Mouse (Mus musculus) MEL (cell line): ENCODE measurements around the gene Tsen2. TPM values are rescaled to one million over a fixed set of nuclear protein-coding genes. Genes with fewer than 3 reads are reported as not detected.

Experiments used
- DNase-seq: peaks from one replicate; pipeline ENCODE4 v3.0.0; 2011; ENCODE audit warnings: low read depth, low spot score
- H3K27ac ChIP-seq: 2 replicates; pipeline ENCODE4 v1.5.1; 2012; ENCODE audit warnings: low read depth, mild to moderate bottlenecking, control low read depth, low read length, moderate library complexity; ENCODE audit not compliant: control insufficient read depth
- H3K27me3 ChIP-seq, 2 experiments: fragments of 150-350 bp in 1 of 2; sonication (generic) in 1 of 2; 2 replicates each; pipeline ENCODE4 v1.6.1; 2012; ENCODE audit warnings: low read length in 2 of 2, mild to moderate bottlenecking in 2 of 2, improper control_type of control experiment in 1 of 2, moderate library complexity in 1 of 2; ENCODE audit not compliant: insufficient read depth in 2 of 2, control insufficient read depth in 1 of 2
- H3K36me3 ChIP-seq, 2 experiments: 2 replicates each; pipeline ENCODE4 v1.6.1; 2012 to 2014; ENCODE audit warnings: low read length in 2 of 2, improper control_type of control experiment in 1 of 2, inconsistent platforms in 1 of 2, mild to moderate bottlenecking in 1 of 2; ENCODE audit not compliant: insufficient read depth in 2 of 2, control insufficient read depth in 1 of 2
- H3K4me1 ChIP-seq, 2 experiments: fragments of 150-350 bp in 1 of 2; sonication (generic) in 1 of 2; 2 replicates each; pipeline ENCODE4 v1.6.1; 2012; ENCODE audit warnings: low read length in 2 of 2, improper control_type of control experiment in 1 of 2, mild to moderate bottlenecking in 1 of 2; ENCODE audit not compliant: insufficient read depth in 2 of 2, control insufficient read depth in 1 of 2
- H3K4me3 ChIP-seq, 2 experiments: fragments of 150-350 bp in 1 of 2; sonication (generic) in 1 of 2; 2 replicates each; pipeline ENCODE4 v1.5.1; 2012; ENCODE audit warnings: low read depth in 2 of 2, low read length in 2 of 2, mild to moderate bottlenecking in 2 of 2, moderate library complexity in 2 of 2, control low read depth in 1 of 2, improper control_type of control experiment in 1 of 2; ENCODE audit not compliant: control insufficient read depth in 1 of 2, insufficient read depth in 1 of 2
- H3K79me2 ChIP-seq: 2 replicates; pipeline ENCODE4 v1.6.1; 2012; ENCODE audit warnings: mild to moderate bottlenecking, low read length, moderate library complexity; ENCODE audit not compliant: control insufficient read depth, poor library complexity, insufficient read depth
- H3K9ac ChIP-seq: 2 replicates; pipeline ENCODE4 v1.6.1; 2012; ENCODE audit warnings: low read depth, mild to moderate bottlenecking, control low read depth, low read length, moderate library complexity; ENCODE audit not compliant: control insufficient read depth, poor library complexity, severe bottlenecking
- H3K9me3 ChIP-seq: fragments of 150-350 bp; sonication (generic); replicated peaks from 2 replicates; pipeline ENCODE4 v1.6.1; 2012; ENCODE audit warnings: mild to moderate bottlenecking, low read length, improper control_type of control experiment, moderate library complexity; ENCODE audit not compliant: insufficient read depth
- BHLHE40 ChIP-seq: IDR thresholded peaks from 2 replicates; pipeline ENCODE4 v1.6.1; 2012; ENCODE audit warnings: low read depth, mild to moderate bottlenecking, inconsistent platforms, low read length, improper control_type of control experiment, borderline replicate concordance
- CHD1 ChIP-seq: IDR thresholded peaks from 2 replicates; pipeline ENCODE4 v1.6.1; 2012; ENCODE audit warnings: low read depth, mild to moderate bottlenecking, inconsistent platforms, low read length, improper control_type of control experiment
- CTCF ChIP-seq, 3 experiments: IDR thresholded peaks in 2 of 3; conservative IDR thresholded peaks in 1 of 3; 2 replicates each; pipeline ENCODE4 v1.5.1; 2011 to 2012; ENCODE audit warnings: low read length in 3 of 3, low read depth in 2 of 3, mild to moderate bottlenecking in 2 of 3, improper control_type of control experiment in 1 of 3, inconsistent platforms in 1 of 3, mixed read lengths in 1 of 3, moderate library complexity in 1 of 3; ENCODE audit not compliant: control insufficient read depth in 1 of 3, insufficient read depth in 1 of 3, poor library complexity in 1 of 3, severe bottlenecking in 1 of 3
- E2F4 ChIP-seq: IDR thresholded peaks from 2 replicates; pipeline ENCODE4 v1.6.1; 2011; ENCODE audit warnings: low read depth, low read length, improper control_type of control experiment, borderline replicate concordance
- ELF1 ChIP-seq: IDR thresholded peaks from 2 replicates; pipeline ENCODE4 v1.6.1; 2014; ENCODE audit warnings: low read depth, mild to moderate bottlenecking, inconsistent platforms, low read length, improper control_type of control experiment, moderate library complexity
- EP300 ChIP-seq, 2 experiments: IDR thresholded peaks; 2 replicates each; pipeline ENCODE4 v1.6.1; 2011; ENCODE audit warnings: improper control_type of control experiment in 2 of 2, low read length in 2 of 2, low read depth in 1 of 2, mild to moderate bottlenecking in 1 of 2
- GATA1 ChIP-seq: IDR thresholded peaks from 2 replicates; pipeline ENCODE4 v1.6.1; 2011; ENCODE audit warnings: low read depth, low read length, improper control_type of control experiment
- JUND ChIP-seq: IDR thresholded peaks from 2 replicates; pipeline ENCODE4 v1.6.1; 2011; ENCODE audit warnings: low read depth, mild to moderate bottlenecking, improper control_type of control experiment, low read length
- MAFK ChIP-seq: IDR thresholded peaks from 2 replicates; pipeline ENCODE4 v1.6.1; 2011; ENCODE audit warnings: low read depth, mild to moderate bottlenecking, low read length, improper control_type of control experiment, borderline replicate concordance
- MAX ChIP-seq: IDR thresholded peaks from 2 replicates; pipeline ENCODE4 v1.6.1; 2011; ENCODE audit warnings: low read length, improper control_type of control experiment
- MYB ChIP-seq: IDR thresholded peaks from 2 replicates; pipeline ENCODE4 v1.6.1; 2011; ENCODE audit warnings: mild to moderate bottlenecking, low read depth, low read length, improper control_type of control experiment
- MYC ChIP-seq: IDR thresholded peaks from 2 replicates; pipeline ENCODE4 v1.6.1; 2011; ENCODE audit warnings: low read depth, mild to moderate bottlenecking, low read length, improper control_type of control experiment, moderate library complexity
- NELFE ChIP-seq: IDR thresholded peaks from 2 replicates; pipeline ENCODE4 v1.6.1; 2011; ENCODE audit warnings: low read depth, low read length, improper control_type of control experiment
- NRF1 ChIP-seq: IDR thresholded peaks from 2 replicates; pipeline ENCODE4 v1.6.1; 2014; ENCODE audit warnings: low read depth, mild to moderate bottlenecking, inconsistent platforms, low read length, improper control_type of control experiment, moderate library complexity; ENCODE audit not compliant: poor library complexity, insufficient read depth, severe bottlenecking
- POLR2A ChIP-seq, 2 experiments: IDR thresholded peaks; 2 replicates each; pipeline ENCODE4 v1.6.1; 2011 to 2012; ENCODE audit warnings: low read length in 2 of 2, mild to moderate bottlenecking in 2 of 2, control low read depth in 1 of 2, improper control_type of control experiment in 1 of 2, low read depth in 1 of 2, moderate library complexity in 1 of 2; ENCODE audit not compliant: control insufficient read depth in 1 of 2, insufficient read depth in 1 of 2, poor library complexity in 1 of 2
- POLR2AphosphoS5 ChIP-seq: IDR thresholded peaks from 2 replicates; pipeline ENCODE4 v1.6.1; 2012; ENCODE audit warnings: low read depth, borderline replicate concordance, mild to moderate bottlenecking, inconsistent platforms, low read length, moderate library complexity, mixed read lengths
- RAD21 ChIP-seq: IDR thresholded peaks from 2 replicates; pipeline ENCODE4 v1.6.1; 2011; ENCODE audit warnings: mild to moderate bottlenecking, low read depth, low read length, improper control_type of control experiment
- SIN3A ChIP-seq: IDR thresholded peaks from 2 replicates; pipeline ENCODE4 v1.6.1; 2012; ENCODE audit warnings: low read length, improper control_type of control experiment, inconsistent platforms
- SMC3 ChIP-seq: IDR thresholded peaks from 2 replicates; pipeline ENCODE4 v1.6.1; 2011; ENCODE audit warnings: low read depth, low read length, improper control_type of control experiment
- TAL1 ChIP-seq: IDR thresholded peaks from 2 replicates; pipeline ENCODE4 v1.6.1; 2012; ENCODE audit warnings: mild to moderate bottlenecking, inconsistent platforms, low read length, moderate library complexity, mixed read lengths
- TCF12 ChIP-seq: IDR thresholded peaks from 2 replicates; pipeline ENCODE4 v1.6.1; 2014; ENCODE audit warnings: low read depth, mild to moderate bottlenecking, inconsistent platforms, low read length, improper control_type of control experiment, moderate library complexity
- ZC3H11A ChIP-seq: IDR thresholded peaks from 2 replicates; pipeline ENCODE4 v1.6.1; 2012; ENCODE audit warnings: low read depth, mild to moderate bottlenecking, inconsistent platforms, low read length, improper control_type of control experiment
- ZKSCAN1 ChIP-seq: IDR thresholded peaks from 2 replicates; pipeline ENCODE4 v1.6.1; 2012; ENCODE audit warnings: low read depth, mild to moderate bottlenecking, inconsistent platforms, low read length, improper control_type of control experiment, moderate library complexity
- polyA plus RNA-seq, 2 experiments: library from polyadenylated mRNA; stranded (reverse) in 1 of 2; unstranded in 1 of 2; fragments of >175 nt in 1 of 2; fragments of >200 nt in 1 of 2; gene quantifications; 2 replicates each; pipeline versions ENCODE4 v1.2.1 to v1.2.4; 2012; ENCODE audit warnings: low replicate concordance in 2 of 2, low read depth in 1 of 2; ENCODE audit not compliant: insufficient read length in 2 of 2, insufficient read depth in 1 of 2, missing spikeins in 1 of 2
- total RNA-seq: library from RNA; depleted of rRNA; stranded (reverse); fragments of 300-350 nt; gene quantifications from 2 replicates; pipeline ENCODE4 v1.2.3, GENCODE M21; 2012

Tsen2 gene
- total and polyA plus RNA-seq, 3 experiments = 27.0 to 32.6 TPM; not detected in 1

DNA sequence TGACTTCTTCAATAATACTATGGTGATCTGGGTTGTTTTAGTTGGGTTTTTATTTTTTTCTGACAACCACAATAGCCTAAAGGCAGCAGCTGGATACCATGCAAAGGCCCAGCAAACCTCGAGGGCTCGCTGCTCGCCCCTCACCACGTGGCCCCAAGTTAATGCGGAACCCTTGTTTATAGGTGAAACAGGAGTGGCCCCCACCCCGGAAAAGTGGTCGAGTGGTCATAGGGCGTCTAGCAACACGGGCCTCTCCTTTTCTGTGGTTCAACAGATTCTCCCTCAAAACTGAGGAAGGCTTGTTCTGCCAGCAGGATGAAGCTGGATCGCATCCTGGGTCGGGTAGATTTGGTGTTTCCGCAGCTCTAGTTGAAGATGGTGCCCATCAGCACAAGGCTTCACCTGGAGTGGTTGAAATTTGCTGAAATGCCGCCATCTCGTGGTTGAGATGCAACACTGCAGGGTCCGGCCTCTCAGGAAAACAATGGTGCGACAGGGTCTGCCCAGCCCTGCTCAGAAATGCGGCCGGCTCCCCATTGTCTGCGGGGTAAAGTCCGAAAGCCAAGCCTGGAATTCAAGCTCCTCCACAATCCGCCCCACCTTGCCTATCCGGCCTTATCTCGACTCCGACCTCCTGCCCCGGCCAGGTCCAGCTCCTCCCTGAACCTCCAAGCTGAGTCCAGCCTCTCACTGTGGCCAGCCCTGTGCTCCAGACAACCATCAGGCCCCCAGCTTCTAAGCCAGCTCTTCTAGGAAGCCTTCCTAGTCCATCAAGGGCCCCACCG lies 5.6 kb upstream of the Tsen2 start:
- peak; percentile 99 for TF ChIP-seq SMC3
- TF ChIP-seq TCF12 = no peak
- no peak for TF ChIP-seq JUND
- TF ChIP-seq E2F4 = no peak
- peak; percentile 89 to 95 (median 94) for TF ChIP-seq CTCF (IDR thresholded peaks at IDR 0.05 in 2 of 3, conservative IDR thresholded peaks at IDR 0.05 in 1 of 3; ENCODE audit: control insufficient read depth in 1 of 3, insufficient read depth in 1 of 3, low read depth in 2 of 3, low read length in 3 of 3, poor library complexity in 1 of 3, severe bottlenecking in 1 of 3)
- peak; percentile 98 for TF ChIP-seq RAD21
- peak; percentile 99 for TF ChIP-seq ZC3H11A
- TF ChIP-seq TAL1 = no peak
- Histone ChIP-seq H3K36me3 (peaks cover 0 to 1% of the 10 kb centered on the region in 2 experiments; a peak in 2 of 4 replicates), H3K9ac (peak overlapping the region; percentile 42; the same call in 1 of the 2 replicates), H3K27me3 (peaks cover 2 to 3% of the 10 kb centered on the region in 2 experiments; a peak in 3 of 4 replicates), H3K27ac (no peak overlapping the region), H3K79me2 (no peaks in the 10 kb centered on the region), H3K4me1 (peaks cover 0 to 3% of the 10 kb centered on the region in 2 experiments; a peak in 2 of 4 replicates), H3K4me3 (peak overlapping the region in 1 of 2 experiments; percentile 41; a peak in 2 of 4 replicates), H3K9me3 (no peaks in the 10 kb centered on the region)
- peak; percentile 70 for DNase-seq

GRCm38 (mm10) chr6:115541676-115542275 lies 2.7 kb upstream of the Tsen2 start:
- H3K36me3 ChIP-seq = peaks cover 0 to 5% of the 10 kb centered on the region in 2 experiments; a peak in 2 of 4 replicates
- H3K4me1 ChIP-seq = peaks cover 0 to 12% of the 10 kb centered on the region in 2 experiments; a peak in 2 of 4 replicates
- H3K27me3 ChIP-seq = peaks cover 2% of the 10 kb centered on the region in 2 experiments; a peak in 2 of 4 replicates
- no peak overlapping the region for H3K9ac ChIP-seq
- H3K9me3 ChIP-seq = no peaks in the 10 kb centered on the region
- peaks cover 10% of the 10 kb centered on the region for H3K79me2 ChIP-seq
- DNase-seq = no peak
- H3K4me3 ChIP-seq = no peak overlapping the region
- no peak overlapping the region for H3K27ac ChIP-seq
- TF ChIP-seq MAX (no peak), E2F4 (no peak), NELFE (no peak), GATA1 (0 out of 2 replicates have a peak, but pooled peaks have one; percentile 16)

GRCm38 (mm10) chr6:115542341-115542740 lies 2.1 kb upstream of the Tsen2 start:
- Histone ChIP-seq H3K27me3 (peaks cover 2% of the 10 kb centered on the region in 2 experiments; a peak in 2 of 4 replicates), H3K9ac (no peak overlapping the region), H3K36me3 (peaks cover 0 to 5% of the 10 kb centered on the region in 2 experiments; a peak in 2 of 4 replicates), H3K4me1 (peaks cover 0 to 12% of the 10 kb centered on the region in 2 experiments; a peak in 2 of 4 replicates), H3K4me3 (no peak overlapping the region), H3K27ac (no peak overlapping the region), H3K79me2 (peaks cover 10% of the 10 kb centered on the region), H3K9me3 (no peaks in the 10 kb centered on the region)
- DNase-seq = no peak
- TF ChIP-seq MYC (no peak), SMC3 (no peak), CHD1 (no peak), ELF1 (no peak), BHLHE40 (no peak), NRF1 (no peak), TAL1 (no peak), MAFK (no peak), MYB (no peak), MAX (no peak), POLR2A (IDR thresholded peaks at IDR 0.05; ENCODE audit: control insufficient read depth in 1 of 2, insufficient read depth in 1 of 2, low read depth in 1 of 2, low read length in 2 of 2, poor library complexity in 1 of 2) (no peak), EP300 (IDR thresholded peaks at IDR 0.05; ENCODE audit: low read depth in 1 of 2, low read length in 2 of 2) (no peak), GATA1 (no peak), SIN3A (no peak), POLR2AphosphoS5 (no peak), ZKSCAN1 (no peak)
